ENCODE assay signal across 24 mouse cellular contexts in the genomic region with DNA sequence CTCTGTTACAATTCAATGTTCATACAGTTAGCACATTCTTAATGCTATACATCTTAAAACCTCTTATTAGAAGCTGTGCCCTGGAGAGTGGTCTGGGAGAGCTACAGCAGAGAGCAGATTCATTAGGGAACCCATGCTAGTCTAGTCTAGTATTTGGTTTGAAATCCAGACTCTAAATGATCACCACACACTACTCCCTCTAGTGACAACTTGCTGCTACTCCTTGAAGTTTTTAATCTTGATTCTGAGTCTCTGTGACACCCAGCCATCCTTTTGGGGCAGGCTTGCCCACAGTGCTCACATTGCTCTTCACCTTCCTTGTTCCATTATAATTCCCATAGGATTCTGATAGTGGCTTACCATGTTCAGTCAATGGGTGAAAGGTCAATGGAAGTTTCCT.
DNase-seq lines count a peak whose midpoint lies in the region; ATAC-seq and TF ChIP-seq lines count a peak whose summit lies in the region.
"Had no signal": no experiment of that assay in that cellular context is flagged by ENCODE, and none has a peak within 500 bp of the region (broad histone marks: within the 10 kb centered on the region; RNA-seq: fewer than 3 reads in every experiment).

No protein-coding gene starts in this region.

- no peaks in the 10 kb centered on the region for H3K4me1 ChIP-seq in intestine, postnatal 0 days (replicated peaks; ENCODE audit: control insufficient read depth, insufficient read depth, low read length)
- no peaks in the 10 kb centered on the region for H3K4me1 ChIP-seq in intestine, embryonic 16.5 days (ENCODE audit: control insufficient read depth, insufficient read depth, low read length)
- H3K4me1 ChIP-seq in midbrain, embryonic 15.5 days = no peaks in the 10 kb centered on the region
- H3K4me1 ChIP-seq: embryonic facial prominence, embryonic 13.5 days; limb, embryonic 10.5 days; liver, embryonic 15.5 days had no signal

- in situ Hi-C loops in Patski (cut with MboI; ENCODE audit: low pct_unique_long_range_greater_than_20kb) = no loop called here

- no peak overlapping the region for H3K4me2 ChIP-seq in intestine, postnatal 0 days (replicated peaks; ENCODE audit: low read depth)
- no peak overlapping the region for H3K4me2 ChIP-seq in intestine, embryonic 16.5 days (ENCODE audit: low read depth, low read length)
- no peak overlapping the region for H3K4me2 ChIP-seq in midbrain, embryonic 15.5 days
- H3K4me2 ChIP-seq: embryonic facial prominence, embryonic 13.5 days; hindbrain, embryonic 14.5 days; liver, embryonic 15.5 days; midbrain, embryonic 11.5 days; neural tube, embryonic 15.5 days had no signal

- H3K9me3 ChIP-seq in intestine, postnatal 0 days (ENCODE audit: control insufficient read depth) = no peaks in the 10 kb centered on the region
- H3K9me3 ChIP-seq in intestine, embryonic 16.5 days (ENCODE audit: control insufficient read depth, low read length) = no peaks in the 10 kb centered on the region
- H3K9me3 ChIP-seq in midbrain, embryonic 15.5 days = no peaks in the 10 kb centered on the region
- H3K9me3 ChIP-seq: embryonic facial prominence, embryonic 13.5 days; limb, embryonic 10.5 days; liver, embryonic 15.5 days; neural tube, embryonic 15.5 days had no signal

- DNase-seq in A20 (ENCODE audit: low read depth, low spot score) (peak; percentile 37), Patski (ENCODE audit: low read depth, low spot score) (no peak)
- no peak for DNase-seq in spleen, postnatal 14 days (ENCODE audit: low spot score in 2 of 2)
- DNase-seq: adrenal gland, adult 8-10 months; B cell, adult 2 months; cerebellum, adult 18-20 months; cerebellum, postnatal 14 days; embryo, embryonic 11 days; heart, adult 18-20 months; kidney, postnatal 36 days; layer of hippocampus, adult 9-11 months; liver had no signal

- H3K27ac ChIP-seq in intestine, postnatal 0 days (ENCODE audit: low read depth, low read length) = no peak overlapping the region
- H3K27ac ChIP-seq in intestine, embryonic 16.5 days (ENCODE audit: low read length) = no peak overlapping the region
- no peak overlapping the region for H3K27ac ChIP-seq in midbrain, embryonic 15.5 days
- H3K27ac ChIP-seq: embryonic facial prominence, embryonic 13.5 days; hindbrain, embryonic 14.5 days; limb, embryonic 10.5 days; liver, embryonic 15.5 days; macrophage; neural tube, embryonic 15.5 days had no signal

- H3K36me3 ChIP-seq in intestine, postnatal 0 days (ENCODE audit: control insufficient read depth, insufficient read depth) = no peaks in the 10 kb centered on the region
- H3K36me3 ChIP-seq in intestine, embryonic 16.5 days (ENCODE audit: control insufficient read depth, insufficient read depth, low read length) = no peaks in the 10 kb centered on the region
- no peaks in the 10 kb centered on the region for H3K36me3 ChIP-seq in midbrain, embryonic 15.5 days (replicated peaks)
- H3K36me3 ChIP-seq: embryonic facial prominence, embryonic 13.5 days; limb, embryonic 10.5 days; liver, embryonic 15.5 days; neural tube, embryonic 15.5 days had no signal

- H3K9ac ChIP-seq in intestine, postnatal 0 days (ENCODE audit: low read depth, low read length) = no peak overlapping the region
- H3K9ac ChIP-seq in intestine, embryonic 16.5 days (ENCODE audit: low read depth, low read length) = no peak overlapping the region
- H3K9ac ChIP-seq in midbrain, embryonic 15.5 days = no peak overlapping the region
- H3K9ac ChIP-seq: embryonic facial prominence, embryonic 13.5 days; hindbrain, embryonic 14.5 days; liver, embryonic 15.5 days; neural tube, embryonic 15.5 days had no signal

- CTCF ChIA-PET in Patski (lab: Charles Lee) = no interaction called here

- POLR2A ChIA-PET in Patski (lab: Charles Lee) = no interaction called here

- no peak for ATAC-seq in intestine, postnatal 0 days
- no peak for ATAC-seq in intestine, embryonic 16.5 days
- no peak for ATAC-seq in Patski
- peak; percentile 81 for ATAC-seq in megakaryocyte progenitor cell, adult 5-6 weeks (replicated peaks; ENCODE audit: poor library complexity)
- no peak for ATAC-seq in midbrain, embryonic 15.5 days (replicated peaks)
- ATAC-seq: forebrain, embryonic 14.5 days had no signal

- peak; percentile 32; the same call in 1 of the 2 replicates for TF ChIP-seq CTCF in intestine, postnatal 0 days (IDR thresholded peaks at IDR 0.05; ENCODE audit: low read depth)
- peak; percentile 28 for TF ChIP-seq CTCF in Patski (IDR thresholded peaks at IDR 0.05)

- no peak overlapping the region for H3K4me3 ChIP-seq in intestine, postnatal 0 days (ENCODE audit: low read depth, low read length)
- no peak overlapping the region for H3K4me3 ChIP-seq in intestine, embryonic 16.5 days (ENCODE audit: low read length)
- no peak overlapping the region for H3K4me3 ChIP-seq in midbrain, embryonic 15.5 days
- H3K4me3 ChIP-seq: embryonic facial prominence, embryonic 13.5 days; limb, embryonic 10.5 days; liver, embryonic 15.5 days; neural tube, embryonic 15.5 days had no signal

- H3K27me3 ChIP-seq in intestine, postnatal 0 days (replicated peaks; ENCODE audit: control insufficient read depth, insufficient read depth, low read length) = no peaks in the 10 kb centered on the region
- H3K27me3 ChIP-seq in intestine, embryonic 16.5 days (replicated peaks; ENCODE audit: control insufficient read depth, insufficient read depth, low read length) = no peaks in the 10 kb centered on the region
- no peaks in the 10 kb centered on the region for H3K27me3 ChIP-seq in Patski
- H3K27me3 ChIP-seq in midbrain, embryonic 15.5 days (replicated peaks) = no peaks in the 10 kb centered on the region
- H3K27me3 ChIP-seq: embryonic facial prominence, embryonic 13.5 days; liver, embryonic 15.5 days; neural tube, embryonic 15.5 days had no signal
